Mouse (Mus musculus) layer of hippocampus, adult 2 months (tissue): ENCODE measurements around the gene Plekhm1. TPM values are rescaled to one million over a fixed set of nuclear protein-coding genes. Genes with fewer than 3 reads are reported as not detected.

Source experiments
- DNase-seq, 2 experiments: peaks; one replicate each; pipeline ENCODE4 v3.0.0; 2022; ENCODE audit warnings: low spot score in 2 of 2
- H3K27ac ChIP-seq: fragments of 200-600 bp; 2 replicates; pipeline ENCODE4 v1.8.1; 2022
- H3K4me3 ChIP-seq: fragments of 200-600 bp; 2 replicates; pipeline ENCODE4 v1.8.1; 2022; ENCODE audit warnings: mild to moderate bottlenecking
- CTCF ChIP-seq: fragments of 200-600 bp; conservative IDR thresholded peaks from 2 replicates; pipeline ENCODE4 v1.8.1; 2022; ENCODE audit warnings: antibody characterized with exemption, mild to moderate bottlenecking, moderate library complexity
- total RNA-seq, 2 experiments: library from RNA; stranded (reverse); gene quantifications; 2 replicates each; pipeline ENCODE4 v1.2.3; 2021

The Plekhm1 gene
- total RNA-seq, 2 experiments from 2014 or later = 18.3 to 20.3 TPM

DNA sequence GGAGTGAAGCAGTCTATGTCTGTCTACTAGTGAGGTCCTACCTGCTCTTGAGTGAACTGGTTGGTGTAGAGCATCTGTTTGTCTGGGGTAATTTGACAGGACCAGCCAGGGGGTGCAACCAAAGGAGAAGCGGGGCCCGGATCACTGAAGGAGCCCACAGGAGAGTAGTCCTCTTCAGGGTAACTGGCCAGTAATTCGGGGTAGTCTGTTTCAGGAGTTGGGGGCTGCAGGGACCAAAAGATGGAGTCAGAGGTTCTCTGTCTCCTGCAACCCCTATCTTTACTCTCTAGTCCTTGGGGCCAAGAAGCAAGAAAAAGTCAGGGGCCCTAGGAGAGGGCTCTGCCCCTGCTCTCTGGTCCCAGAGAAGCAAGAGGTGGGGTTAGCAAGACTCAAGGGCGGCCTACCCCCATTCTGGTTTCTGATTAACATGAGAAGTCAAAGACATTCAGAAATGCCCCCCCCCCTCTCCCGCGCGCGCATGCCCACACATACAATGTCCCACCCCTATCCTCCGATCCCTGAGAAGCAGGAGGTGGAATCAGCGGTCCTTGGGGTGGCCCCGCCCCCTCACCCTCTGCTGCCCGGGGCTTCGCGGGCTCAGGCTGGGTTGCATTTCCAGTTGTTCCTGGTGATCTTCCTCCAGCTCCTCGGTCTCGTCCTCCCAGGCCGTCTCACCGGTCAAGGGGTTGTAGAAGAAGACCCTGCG, 72.9 kb downstream of the Plekhm1 start:
- TF ChIP-seq CTCF = no peak
- DNase-seq = no peak
- no peak overlapping the region for H3K27ac ChIP-seq
- H3K4me3 ChIP-seq = no peak overlapping the region

DNA sequence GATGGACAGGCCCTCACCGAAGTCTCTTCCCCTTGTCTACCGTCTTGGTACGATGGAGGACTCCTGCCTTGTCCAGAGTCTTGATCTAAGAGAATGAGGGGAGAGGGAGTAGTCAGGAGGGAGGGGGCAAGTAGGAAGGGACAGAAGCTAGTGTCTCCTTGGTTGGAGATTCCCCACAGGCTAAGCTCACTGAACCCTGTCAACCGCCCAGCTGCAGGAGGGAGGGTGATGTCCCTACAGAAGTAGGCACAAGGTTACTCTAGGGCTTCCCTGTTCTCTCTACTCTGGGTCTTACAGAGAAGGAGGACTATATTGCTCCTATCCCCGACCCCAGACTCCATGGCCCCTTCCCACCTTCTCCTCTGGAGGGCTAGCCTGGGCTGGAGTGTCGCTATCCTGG, 73.8 kb downstream of the Plekhm1 start:
- Histone ChIP-seq H3K27ac (no peak overlapping the region), H3K4me3 (no peak overlapping the region)
- no peak for DNase-seq
- TF ChIP-seq CTCF = no peak

DNA sequence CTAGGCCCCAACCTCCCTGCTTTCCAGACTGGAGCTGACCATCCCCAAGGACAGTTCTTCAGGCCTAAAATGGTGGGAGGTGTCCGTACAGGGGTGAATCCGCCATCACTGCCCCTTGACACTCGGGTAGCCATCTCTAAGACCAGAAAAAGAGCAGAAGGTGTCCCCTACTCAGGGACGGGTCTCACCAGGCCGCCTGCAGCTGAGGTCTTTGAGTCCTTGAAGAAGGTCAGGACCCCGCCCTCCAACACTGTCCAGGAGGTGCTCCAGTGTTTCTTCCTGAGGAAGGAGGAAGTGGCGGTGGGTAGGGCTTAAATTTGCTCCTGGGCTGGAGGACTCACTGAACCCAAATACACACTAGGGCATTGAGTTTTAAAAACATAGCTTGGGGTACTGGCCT, 74.4 kb downstream of the Plekhm1 start:
- DNase-seq = no peak
- no peak overlapping the region for H3K4me3 ChIP-seq
- no peak for TF ChIP-seq CTCF
- H3K27ac ChIP-seq = no peak overlapping the region

DNA sequence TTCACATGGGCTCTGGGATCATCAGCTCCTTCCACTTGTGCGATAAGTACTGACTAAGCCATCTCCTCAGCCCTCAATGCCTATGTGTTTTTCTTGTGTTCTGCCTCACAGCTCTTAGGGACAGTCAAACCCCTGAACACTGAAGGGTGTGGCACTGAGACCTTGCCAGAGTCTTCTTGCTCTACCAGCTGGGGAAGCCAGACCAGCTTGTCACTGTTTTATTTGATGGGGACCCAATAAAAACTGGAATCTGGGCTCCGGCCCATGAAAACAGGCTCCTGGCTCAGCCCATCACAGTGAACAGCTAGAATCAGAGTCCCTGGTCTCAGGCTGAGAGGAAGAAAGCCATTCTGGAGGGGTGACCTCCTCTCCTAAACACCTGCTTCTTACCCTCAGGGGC, 75.3 kb downstream of the Plekhm1 start:
- Histone ChIP-seq H3K27ac (no peak overlapping the region), H3K4me3 (no peak overlapping the region)
- no peak for DNase-seq
- TF ChIP-seq CTCF = no peak

DNA sequence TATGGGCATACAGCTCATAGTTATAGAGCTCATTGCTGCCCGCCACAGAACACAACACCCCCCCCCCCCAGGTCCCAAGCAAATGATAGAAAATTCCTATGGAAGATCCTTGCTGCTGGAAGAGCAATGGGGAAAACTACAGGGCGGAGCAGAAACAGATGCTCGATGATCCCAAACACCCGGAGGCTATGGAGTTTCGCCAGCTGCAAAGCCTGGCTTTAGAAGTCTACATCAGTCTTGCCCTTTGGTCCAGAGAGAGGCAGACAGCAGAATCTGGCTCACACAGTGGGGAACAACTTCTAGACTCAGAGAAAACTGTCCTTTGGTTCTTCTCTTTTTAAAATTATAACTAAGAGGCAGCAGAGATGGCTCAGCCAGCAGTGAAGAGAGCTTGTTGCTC, 76.9 kb downstream of the Plekhm1 start:
- H3K27ac ChIP-seq = no peak overlapping the region
- DNase-seq = no peak
- TF ChIP-seq CTCF = no peak
- H3K4me3 ChIP-seq = no peak overlapping the region

DNA sequence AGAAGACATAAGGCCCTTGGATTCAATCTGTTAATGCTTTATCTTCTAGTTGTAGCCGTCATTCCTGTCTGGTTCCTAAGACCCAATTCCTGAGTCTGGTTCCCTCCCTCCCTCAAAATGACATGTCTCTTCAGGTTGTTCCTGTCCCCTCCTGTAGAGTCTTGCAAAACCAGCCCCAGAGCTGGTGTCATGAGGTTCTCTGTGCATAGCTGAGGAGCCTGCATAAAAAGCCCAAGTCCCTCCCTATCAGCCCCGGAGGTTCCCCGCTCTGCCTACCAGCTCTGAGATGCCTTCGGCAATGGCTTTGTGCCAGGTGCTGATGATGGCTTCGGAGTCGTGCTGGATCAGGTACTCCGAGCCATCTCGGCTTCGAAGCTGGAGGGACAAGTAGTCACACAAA, 77.6 kb downstream of the Plekhm1 start:
- TF ChIP-seq CTCF = no peak
- Histone ChIP-seq H3K4me3 (no peak overlapping the region), H3K27ac (no peak overlapping the region)
- DNase-seq = no peak

DNA sequence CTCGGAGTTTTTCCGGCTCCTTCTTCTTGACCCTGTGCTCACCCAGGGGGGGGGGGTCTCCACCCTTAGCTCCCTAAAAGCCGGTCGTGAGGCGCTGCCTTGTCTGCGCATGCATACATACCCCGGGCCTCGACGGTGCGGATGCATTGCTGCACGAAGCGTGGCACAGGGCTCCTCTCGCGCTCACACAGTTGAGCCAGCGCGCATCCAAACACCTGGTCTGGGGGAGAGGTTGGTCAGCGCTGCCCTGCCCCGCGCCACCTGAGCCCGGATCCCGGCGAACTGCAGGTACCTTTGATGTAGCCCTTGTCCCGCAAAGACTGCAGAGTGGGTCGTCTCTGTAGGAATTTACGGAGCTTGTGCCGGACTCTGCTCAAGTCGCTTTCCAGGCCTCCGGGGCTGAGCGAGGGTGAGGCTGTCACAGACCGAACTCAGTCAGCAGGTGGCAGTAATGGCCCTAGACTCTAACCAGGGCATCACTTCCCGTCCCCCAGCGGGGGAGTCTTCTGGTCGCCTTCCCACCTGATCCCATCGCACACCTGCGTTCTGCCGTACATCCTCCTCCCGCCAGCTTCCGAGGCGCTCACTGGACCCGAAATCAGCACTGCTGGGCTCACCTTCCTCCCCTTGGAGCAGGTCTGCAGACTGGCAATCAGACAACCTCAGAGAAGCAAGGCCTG, 78.6 kb downstream of the Plekhm1 start:
- DNase-seq = peak in 1 of 2 experiments; percentile 50

DNA sequence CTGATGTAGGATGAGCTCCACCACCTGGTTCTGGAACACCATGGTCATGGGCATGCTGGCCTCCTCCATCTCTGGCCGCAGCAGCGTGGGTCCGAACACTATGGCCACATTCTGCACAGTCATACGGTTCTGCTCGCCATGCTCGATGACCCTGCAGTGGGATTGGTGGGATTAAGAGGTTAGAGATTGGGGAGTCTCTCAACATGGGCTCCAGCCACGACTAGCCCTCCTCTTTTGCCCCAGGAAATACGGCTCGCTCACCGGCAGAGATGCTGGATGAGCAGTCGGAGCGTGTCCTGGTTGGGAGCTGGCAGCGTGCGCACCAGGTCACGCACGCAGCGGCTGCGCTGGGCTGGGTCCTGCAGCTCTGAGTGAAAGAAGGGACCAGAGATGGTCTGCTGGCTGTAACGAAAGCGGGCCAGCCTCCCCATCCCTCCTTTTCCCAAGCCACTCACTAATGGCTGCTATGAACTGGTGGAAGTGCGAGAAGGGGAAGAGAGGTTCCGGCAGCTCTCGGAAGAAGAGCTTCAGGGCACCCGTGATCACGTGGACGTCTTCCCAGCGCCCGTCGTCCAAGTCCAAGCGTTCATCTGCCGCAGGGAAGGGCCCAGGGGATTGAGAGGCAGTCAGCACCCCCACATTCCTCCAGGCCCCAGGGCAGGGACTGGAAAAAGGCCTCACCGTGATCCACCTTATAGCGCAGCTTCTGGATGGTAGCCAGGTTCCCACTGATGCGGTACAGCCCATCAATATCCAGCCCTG, 79.4 kb downstream of the Plekhm1 start:
- Histone ChIP-seq H3K27ac (peak overlapping the region; percentile 83), H3K4me3 (peak overlapping the region; percentile 50)
- DNase-seq = peak in 1 of 2 experiments; percentile 52
- no peak for TF ChIP-seq CTCF

More for the DNA sequence above, 78.6 kb downstream of the Plekhm1 start:
- peak; percentile 75 for TF ChIP-seq CTCF
- Histone ChIP-seq H3K4me3 (peak overlapping the region; percentile 50), H3K27ac (peak overlapping the region; percentile 83; the same call in 1 of the 2 replicates)

DNA sequence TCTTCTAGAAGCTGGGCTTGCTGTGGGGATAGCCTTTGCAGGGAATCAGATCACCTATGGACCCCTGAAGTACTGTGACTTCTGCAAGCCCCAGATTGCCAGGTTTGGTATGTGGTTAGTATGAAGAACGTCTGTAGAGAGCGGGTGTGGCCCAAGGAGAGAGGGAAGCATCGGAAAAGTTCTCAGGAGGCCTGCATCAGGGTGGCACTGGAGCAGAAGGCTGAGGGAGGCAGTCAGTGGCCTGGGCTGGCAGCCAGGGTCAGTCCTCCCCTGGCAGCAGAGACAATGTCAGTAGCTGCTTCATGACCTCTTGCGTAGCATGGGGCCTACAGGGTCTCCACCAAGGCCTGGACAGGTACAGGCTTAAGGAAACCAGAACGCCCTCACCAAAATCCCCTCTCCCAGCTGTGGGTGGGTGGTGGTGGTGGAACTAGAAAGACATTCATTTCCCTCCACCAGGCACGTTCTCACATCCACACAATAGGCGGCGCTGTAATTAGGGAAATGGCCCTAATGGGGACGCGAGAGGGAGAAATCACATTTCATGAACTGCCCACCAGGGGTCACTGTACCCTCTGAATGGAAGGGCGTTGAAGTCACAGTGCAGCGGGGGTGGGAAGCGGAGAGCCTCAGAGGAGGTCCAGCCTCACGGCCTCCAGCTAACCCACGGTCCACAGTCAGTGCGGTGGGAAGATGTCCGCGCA, 80.1 kb downstream of the Plekhm1 start:
- Histone ChIP-seq H3K27ac (peak overlapping the region; percentile 83), H3K4me3 (peak overlapping the region; percentile 50)
- TF ChIP-seq CTCF = peak; percentile 90
- DNase-seq = peak; percentile 80 to 91

DNA sequence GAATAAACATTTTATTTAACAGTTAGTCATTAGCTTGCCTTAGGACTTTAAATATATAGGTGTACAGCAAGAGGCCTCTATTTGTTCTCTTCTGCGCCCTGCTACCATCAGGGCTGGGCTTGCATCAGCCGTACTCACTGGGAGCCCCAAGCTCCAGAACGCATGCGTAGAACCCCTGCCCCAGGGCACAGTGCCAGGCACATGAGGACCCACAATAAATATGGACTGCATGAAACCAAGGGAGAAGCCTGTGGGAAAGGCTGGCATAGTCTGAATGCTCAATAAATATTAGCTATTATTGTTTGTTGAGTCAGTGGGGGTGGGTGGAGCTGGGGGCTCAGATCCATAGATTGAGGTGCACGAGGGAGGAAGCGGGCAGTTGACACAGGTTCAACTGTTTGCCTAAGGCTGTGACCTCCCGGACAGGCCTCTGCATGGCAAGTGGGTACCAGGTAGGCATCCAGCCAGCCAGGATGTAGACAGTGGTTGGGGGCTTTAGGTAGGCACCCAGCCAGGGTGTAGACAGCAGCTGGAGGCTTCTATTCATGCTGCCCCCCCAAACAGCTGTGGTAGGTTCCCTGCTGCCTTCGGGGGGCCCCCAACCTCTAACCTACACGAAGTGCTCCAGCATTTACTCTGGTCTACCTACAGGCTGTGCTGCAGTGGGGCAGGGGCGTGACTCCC, 80.8 kb downstream of the Plekhm1 start:
- no peak for TF ChIP-seq CTCF
- no peak overlapping the region for H3K27ac ChIP-seq
- no peak for DNase-seq
- H3K4me3 ChIP-seq = no peak overlapping the region

DNA sequence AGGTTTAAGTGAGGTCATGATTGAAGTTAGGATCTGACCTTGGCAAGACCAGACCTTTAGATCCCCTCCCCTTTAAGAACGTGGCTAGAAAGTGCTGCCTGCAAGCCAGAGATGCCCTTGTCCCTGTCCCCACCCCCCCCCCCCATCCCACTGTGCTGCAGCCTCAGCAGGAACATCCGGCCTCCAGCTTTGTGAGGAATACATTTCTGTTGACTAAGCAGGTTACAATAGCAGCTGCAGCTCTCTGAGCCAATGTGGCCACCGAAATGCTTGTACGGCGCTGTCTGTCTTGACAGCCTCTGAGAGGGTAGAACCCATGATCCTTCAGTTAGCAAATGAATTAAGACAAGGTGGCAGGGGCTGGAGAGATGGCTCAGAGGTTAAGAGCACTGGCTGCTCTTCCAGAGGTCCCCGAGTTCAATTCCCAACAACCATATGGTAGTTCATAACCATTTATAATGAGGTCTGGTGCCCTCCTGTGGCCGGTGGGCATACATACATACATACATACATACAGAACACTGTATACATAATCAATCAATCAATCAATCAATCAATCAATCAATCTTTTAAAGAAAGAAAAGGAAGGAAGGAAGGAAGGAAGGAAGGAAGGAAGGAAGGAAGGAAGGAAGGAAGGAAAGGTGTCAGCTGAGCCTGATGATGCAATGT, 81.7 kb downstream of the Plekhm1 start:
- DNase-seq = no peak
- Histone ChIP-seq H3K27ac (no peak overlapping the region), H3K4me3 (no peak overlapping the region)
- TF ChIP-seq CTCF = peak; percentile 59

DNA sequence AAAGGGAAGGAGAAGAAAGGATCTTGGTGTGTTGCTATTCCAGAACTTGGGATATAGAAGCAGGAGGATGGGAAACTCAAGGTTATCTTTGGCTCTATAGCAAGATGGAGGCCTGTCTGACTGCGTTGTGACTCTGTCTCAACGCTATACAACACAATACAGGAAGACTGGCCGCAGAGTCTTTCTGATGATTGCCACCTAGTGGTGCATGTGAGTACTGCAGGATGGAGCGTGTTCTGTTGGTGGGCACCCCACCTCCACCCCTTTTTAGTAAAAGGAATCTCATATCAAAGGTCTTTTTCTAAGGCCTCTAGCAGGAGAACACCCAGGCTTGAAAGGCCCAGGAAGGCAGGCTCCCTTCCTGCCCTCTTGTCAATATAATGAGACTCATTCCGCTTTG, 85.5 kb downstream of the Plekhm1 start:
- TF ChIP-seq CTCF = peak; percentile 99
- no peak overlapping the region for H3K4me3 ChIP-seq
- H3K27ac ChIP-seq = no peak overlapping the region
- DNase-seq = peak in 1 of 2 experiments; percentile 89
